Mouse (Mus musculus) heart, postnatal 0 days (tissue): ENCODE results near the gene Mob1a. TPM values are rescaled to one million over a fixed set of nuclear protein-coding genes. Genes with fewer than 3 reads are reported as not detected.

ENCODE experiments used
- ATAC-seq: fragments of 200-750 bp; cut with Nextera tagmentation; 2 replicates; pipeline ENCODE4 v1.8.0; 2017; ENCODE audit warnings: low read depth, moderate number of reproducible peaks, moderate library complexity; ENCODE audit not compliant: insufficient read depth
- DNase-seq: peaks from one replicate; pipeline ENCODE4 v3.0.0-alpha.2; 2016; ENCODE audit warnings: low spot score
- H3K27ac ChIP-seq: fragments of 300-500 bp; sonication (generic); 2 replicates; pipeline ENCODE4 v1.5.1; 2014; ENCODE audit warnings: low read depth, mild to moderate bottlenecking
- H3K27me3 ChIP-seq: fragments of 300-500 bp; sonication (generic); 2 replicates; pipeline ENCODE4 v1.6.1; 2014; ENCODE audit warnings: low read length, mixed read lengths; ENCODE audit not compliant: control insufficient read depth, insufficient read depth
- H3K36me3 ChIP-seq: fragments of 300-500 bp; sonication (generic); replicated peaks from 2 replicates; pipeline ENCODE4 v1.6.1; 2014; ENCODE audit warnings: low read length, mixed read lengths; ENCODE audit not compliant: control insufficient read depth, insufficient read depth
- H3K4me1 ChIP-seq: fragments of 300-500 bp; sonication (generic); 2 replicates; pipeline ENCODE4 v1.6.1; 2014; ENCODE audit warnings: antibody characterized with exemption; ENCODE audit not compliant: control insufficient read depth, insufficient read depth
- H3K4me2 ChIP-seq: fragments of 300-500 bp; sonication (generic); 2 replicates; pipeline ENCODE4 v1.6.1; 2014; ENCODE audit warnings: low read depth, mild to moderate bottlenecking, low read length, moderate library complexity
- H3K4me3 ChIP-seq: fragments of 300-500 bp; sonication (generic); 2 replicates; pipeline ENCODE4 v1.5.1; 2014; ENCODE audit warnings: low read depth, low read length
- H3K9ac ChIP-seq: fragments of 300-500 bp; sonication (generic); replicated peaks from 2 replicates; pipeline ENCODE4 v1.6.1; 2014; ENCODE audit warnings: low read depth, low read length, mixed read lengths
- H3K9me3 ChIP-seq: fragments of 300-500 bp; sonication (generic); replicated peaks from 2 replicates; pipeline ENCODE4 v1.6.1; 2016; ENCODE audit warnings: low read length; ENCODE audit not compliant: control insufficient read depth
- CTCF ChIP-seq: IDR thresholded peaks from 2 replicates; pipeline ENCODE4 v1.5.1; 2016; ENCODE audit warnings: antibody characterized with exemption, control low read depth, low read depth
- EP300 ChIP-seq: IDR thresholded peaks from 2 replicates; pipeline ENCODE4 v1.6.1; 2016; ENCODE audit warnings: antibody characterized with exemption, low read depth
- WGBS: fragments of 180-500 bp; shearing (Covaris S2); extraction: QIAGEN DNeasy Blood & Tissue Kit; methylation state at CpG from one replicate; pipeline ENCODE4 v1.1.7; 2014; 5-methylcytosine and 5-hydroxymethylcytosine counted together
- polyA plus RNA-seq: library from polyadenylated mRNA; unstranded; fragments of >200 nt; fragmentation: Nextera tagmentation; extraction: Ambion mirVana; gene quantifications from 2 replicates; pipeline ENCODE4 v1.2.1, GENCODE M21; 2015
- total RNA-seq: library from RNA; depleted of rRNA; stranded (reverse); fragments of >200 nt; gene quantifications from 2 replicates; pipeline ENCODE4 v1.2.3, GENCODE M21; 2014; ENCODE audit warnings: low replicate concordance

Mob1a gene
- total and polyA plus RNA-seq, 2 experiments from 2014 or later = 15.1 to 35.0 TPM

- Histone ChIP-seq H3K9me3 (no peaks in the 10 kb centered on the region), H3K9ac (no peak overlapping the region), H3K27me3 (no peaks in the 10 kb centered on the region), H3K4me2 (no peak overlapping the region), H3K27ac (no peak overlapping the region), H3K4me3 (no peak overlapping the region), H3K36me3 (0 out of 2 replicates have a peak, but pooled peaks cover 14% of the 10 kb centered on the region), H3K4me1 (peaks cover 5% of the 10 kb centered on the region; the same call in 1 of the 2 replicates)
- DNase-seq (no peak), ATAC-seq (no peak)
- TF ChIP-seq CTCF (no peak), EP300 (no peak)
Observed at GRCm38 (mm10) chr6:83315293-83315692, 10.5 kb upstream of the Mob1a start.

DNA sequence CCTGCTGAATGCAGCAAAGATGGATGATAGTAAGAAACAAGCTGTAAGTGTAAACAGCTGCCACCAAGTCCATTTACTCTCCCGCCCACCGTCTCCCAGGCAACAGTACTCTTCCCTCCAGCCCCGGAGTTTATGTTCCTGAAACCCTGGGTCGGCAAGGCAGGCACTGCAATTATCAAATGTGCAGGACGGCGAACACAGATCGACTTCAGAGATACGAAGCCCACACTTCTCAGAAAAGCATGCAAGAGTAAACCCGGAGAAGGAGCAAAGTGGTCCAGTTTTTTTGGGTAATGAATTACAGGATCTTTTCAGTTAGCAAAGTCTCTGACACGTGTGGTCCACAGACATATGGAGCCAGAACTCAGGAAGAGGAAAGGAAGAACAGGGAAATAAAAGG lies 9.8 kb upstream of the Mob1a start:
- no peak overlapping the region for H3K4me3 ChIP-seq
- H3K9me3 ChIP-seq = no peaks in the 10 kb centered on the region
- no peak overlapping the region for H3K9ac ChIP-seq
- H3K27ac ChIP-seq = no peak overlapping the region
- WGBS = 30% methylated on average over 10 of the region's 10 CpGs
- H3K4me1 ChIP-seq = peaks cover 5% of the 10 kb centered on the region; the same call in 1 of the 2 replicates
- peak overlapping the region; percentile 90; the same call in 1 of the 2 replicates for H3K4me2 ChIP-seq
- 0 out of 2 replicates have a peak, but pooled peaks cover 14% of the 10 kb centered on the region for H3K36me3 ChIP-seq
- DNase-seq (no peak), ATAC-seq (no peak)
- no peaks in the 10 kb centered on the region for H3K27me3 ChIP-seq
- TF ChIP-seq CTCF = no peak
- TF ChIP-seq EP300 = no peak

GRCm38 (mm10) chr6:83317108-83317741 lies 8.6 kb upstream of the Mob1a start:
- H3K4me2 ChIP-seq = peak overlapping the region; percentile 90
- H3K9ac ChIP-seq = peak overlapping the region; percentile 46; the same call in 1 of the 2 replicates
- H3K27ac ChIP-seq = no peak overlapping the region
- H3K27me3 ChIP-seq = no peaks in the 10 kb centered on the region
- H3K36me3 ChIP-seq = 0 out of 2 replicates have a peak, but pooled peaks cover 5% of the 10 kb centered on the region
- TF ChIP-seq CTCF (peak; percentile 54), EP300 (no peak)
- under 1% methylated on average over 51 of the region's 52 CpGs for WGBS
- H3K9me3 ChIP-seq = no peaks in the 10 kb centered on the region
- ATAC-seq (peak; percentile 99), DNase-seq (peak; percentile 80)
- peaks cover 5% of the 10 kb centered on the region; the same call in 1 of the 2 replicates for H3K4me1 ChIP-seq
- H3K4me3 ChIP-seq = peak overlapping the region; percentile 75

GRCm38 (mm10) chr6:83321927-83322326 lies 3.9 kb upstream of the Mob1a start:
- no peak overlapping the region for H3K9ac ChIP-seq
- H3K27ac ChIP-seq = no peak overlapping the region
- no peak for ATAC-seq
- no peak for DNase-seq
- 62% methylated on average over 1 of the region's 1 CpGs for WGBS
- no peaks in the 10 kb centered on the region for H3K36me3 ChIP-seq
- no peak overlapping the region for H3K4me3 ChIP-seq
- H3K4me1 ChIP-seq = peaks cover 8% of the 10 kb centered on the region; the same call in 1 of the 2 replicates
- H3K4me2 ChIP-seq = no peak overlapping the region
- TF ChIP-seq EP300 (no peak), CTCF (no peak)
- H3K27me3 ChIP-seq = no peaks in the 10 kb centered on the region
- no peaks in the 10 kb centered on the region for H3K9me3 ChIP-seq

- Histone ChIP-seq H3K9ac (no peak overlapping the region), H3K27ac (no peak overlapping the region), H3K36me3 (no peaks in the 10 kb centered on the region), H3K4me3 (no peak overlapping the region), H3K4me2 (no peak overlapping the region), H3K4me1 (peaks cover 10% of the 10 kb centered on the region; the same call in 1 of the 2 replicates), H3K27me3 (no peaks in the 10 kb centered on the region), H3K9me3 (no peaks in the 10 kb centered on the region)
- no peak for ATAC-seq
- 50% methylated on average over 2 of the region's 2 CpGs for WGBS
- no peak for TF ChIP-seq CTCF
- TF ChIP-seq EP300 = no peak
- no peak for DNase-seq
Observed at GRCm38 (mm10) chr6:83322794-83323193, 3.0 kb upstream of the Mob1a start.
